Mouse (Mus musculus) neutrophil, adult 5-6 weeks (primary cell): ENCODE measurements around the gene Dcun1d4. TPM values are rescaled to one million over a fixed set of nuclear protein-coding genes. Genes with fewer than 3 reads are reported as not detected.
"Not testable (repeated sequence)": the region's sequence is repeated elsewhere in the genome, so short reads cannot be mapped to it uniquely, and the experiment has no call there.

ENCODE experiments used
- ATAC-seq: fragments of 151-379, 151-347 bp; 2 replicates; pipeline ENCODE4 v1.8.0; 2017; ENCODE audit warnings: mild to moderate bottlenecking, moderate TSS enrichment; ENCODE audit not compliant: insufficient number of reproducible peaks, poor library complexity, low FRiP score, severe bottlenecking; ENCODE audit errors: extremely low read depth
- total RNA-seq: library from RNA; stranded (forward); fragments of 200-1000 nt; gene quantifications from 2 replicates; pipeline ENCODE4 v1.2.3, GENCODE M21; 2017

Dcun1d4 gene
- total RNA-seq: 6.4 and 10.4 TPM in 2 replicates

DNA sequence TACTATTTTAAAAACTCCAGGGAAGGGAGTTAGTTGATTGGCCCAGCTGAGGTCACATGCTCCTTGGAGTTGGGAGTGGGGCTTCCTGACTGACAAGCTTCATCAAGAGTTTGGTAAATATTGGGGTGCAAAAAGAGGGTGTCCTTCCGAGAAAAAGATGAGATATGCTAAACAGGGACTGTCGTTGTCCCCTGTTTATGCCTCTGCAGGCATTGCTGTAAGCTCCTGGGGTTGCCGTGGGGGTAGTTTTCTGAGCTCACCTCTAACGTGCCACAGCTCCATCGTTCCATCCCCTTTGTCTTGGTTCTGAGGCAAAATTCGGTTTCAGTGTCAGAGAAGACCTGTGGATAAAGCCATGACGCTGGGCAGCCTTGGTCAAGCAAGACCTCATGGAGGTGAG is at the start of gene Dcun1d4:
Gene Dcun1d4, plus strand, starts transcription at position 301 of the 400 bp plus-strand sequence.
- no peak for ATAC-seq

GRCm38 (mm10) chr5:73431581-73431980 is 49.2 kb upstream of the Dcun1d4 start:
- ATAC-seq: no peak

- no peak for ATAC-seq
Measured at GRCm38 (mm10) chr5:73432805-73433204, 48.0 kb upstream of the Dcun1d4 start.

DNA sequence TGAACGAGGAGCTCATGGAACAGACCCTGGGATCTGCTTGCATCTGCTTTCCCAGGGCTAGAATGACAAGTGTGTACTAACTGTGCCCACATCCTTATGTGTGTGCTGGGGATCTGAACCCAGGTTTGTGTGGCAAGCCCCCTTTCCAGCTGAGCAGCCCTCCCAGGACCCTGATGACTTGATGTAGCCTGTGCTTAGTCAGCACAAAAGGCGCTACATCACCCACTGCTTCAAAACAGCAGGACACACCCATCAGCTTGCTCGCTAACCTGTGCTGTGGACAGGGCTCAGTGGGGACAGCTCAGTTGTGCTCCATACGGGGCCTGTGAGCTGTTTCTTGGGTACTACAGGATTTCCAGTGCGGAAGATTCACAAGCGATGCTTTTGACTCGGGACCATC is 46.0 kb upstream of the Dcun1d4 start:
- ATAC-seq: no peak

GRCm38 (mm10) chr5:73442176-73442575 is 38.6 kb upstream of the Dcun1d4 start:
- ATAC-seq: no peak

DNA sequence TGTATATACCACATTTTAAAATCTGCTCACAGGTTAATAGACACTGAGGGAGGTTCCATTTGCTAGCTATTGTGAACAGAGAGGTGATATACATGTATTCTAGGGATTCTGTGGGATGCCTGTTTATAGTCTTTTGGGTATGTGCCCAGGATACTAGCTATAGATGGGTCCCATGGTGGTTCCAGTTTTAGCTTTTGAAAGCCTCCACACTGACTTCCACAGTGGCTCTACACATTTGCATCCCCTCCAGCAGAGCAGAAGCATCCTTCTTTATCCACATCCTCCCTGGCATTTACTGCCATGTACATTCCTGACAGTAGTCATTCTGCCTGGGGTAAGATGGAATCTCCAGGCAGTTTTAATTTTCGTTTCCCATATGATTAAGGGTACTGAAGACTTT is 30.5 kb upstream of the Dcun1d4 start:
- no peak for ATAC-seq

DNA sequence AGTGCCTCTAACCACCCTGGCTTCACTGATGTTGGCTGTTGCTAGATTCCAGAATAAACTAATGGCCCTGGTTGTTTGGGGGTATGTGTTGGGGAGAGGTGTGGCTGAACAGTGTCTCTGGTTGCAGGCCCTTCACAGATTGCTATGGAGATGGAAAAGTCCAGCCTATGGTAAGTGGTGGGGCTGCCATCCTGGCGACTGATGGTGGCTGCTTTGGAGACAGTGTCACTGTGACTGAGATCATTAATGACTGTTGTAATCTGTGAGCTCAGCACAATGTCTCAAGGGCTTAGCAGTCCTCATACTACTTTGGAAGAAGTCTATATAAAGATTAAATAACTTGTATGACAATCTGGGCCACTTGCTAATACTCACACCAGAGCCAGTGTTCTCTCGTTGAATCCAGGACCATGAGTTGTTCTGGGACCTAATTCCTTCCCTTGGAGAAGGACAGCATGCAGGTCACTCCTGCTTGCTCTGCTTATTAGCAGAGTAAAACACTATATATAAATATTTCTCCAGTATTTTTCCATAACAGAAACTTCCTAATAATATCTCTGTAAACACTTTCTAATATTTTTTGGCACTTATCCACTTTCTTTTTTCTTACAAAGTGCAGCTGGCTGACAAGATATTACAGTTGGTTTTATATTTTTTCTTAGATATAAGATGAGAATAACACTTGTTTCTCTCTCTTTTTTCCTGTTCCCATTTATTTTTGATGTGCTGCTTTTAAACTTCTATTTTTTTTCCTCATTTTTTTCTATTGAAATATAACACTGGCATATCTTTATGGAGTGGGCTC is 26.1 kb upstream of the Dcun1d4 start:
- no peak for ATAC-seq

GRCm38 (mm10) chr5:73455307-73455687 is 25.5 kb upstream of the Dcun1d4 start:
- ATAC-seq: no peak

DNA sequence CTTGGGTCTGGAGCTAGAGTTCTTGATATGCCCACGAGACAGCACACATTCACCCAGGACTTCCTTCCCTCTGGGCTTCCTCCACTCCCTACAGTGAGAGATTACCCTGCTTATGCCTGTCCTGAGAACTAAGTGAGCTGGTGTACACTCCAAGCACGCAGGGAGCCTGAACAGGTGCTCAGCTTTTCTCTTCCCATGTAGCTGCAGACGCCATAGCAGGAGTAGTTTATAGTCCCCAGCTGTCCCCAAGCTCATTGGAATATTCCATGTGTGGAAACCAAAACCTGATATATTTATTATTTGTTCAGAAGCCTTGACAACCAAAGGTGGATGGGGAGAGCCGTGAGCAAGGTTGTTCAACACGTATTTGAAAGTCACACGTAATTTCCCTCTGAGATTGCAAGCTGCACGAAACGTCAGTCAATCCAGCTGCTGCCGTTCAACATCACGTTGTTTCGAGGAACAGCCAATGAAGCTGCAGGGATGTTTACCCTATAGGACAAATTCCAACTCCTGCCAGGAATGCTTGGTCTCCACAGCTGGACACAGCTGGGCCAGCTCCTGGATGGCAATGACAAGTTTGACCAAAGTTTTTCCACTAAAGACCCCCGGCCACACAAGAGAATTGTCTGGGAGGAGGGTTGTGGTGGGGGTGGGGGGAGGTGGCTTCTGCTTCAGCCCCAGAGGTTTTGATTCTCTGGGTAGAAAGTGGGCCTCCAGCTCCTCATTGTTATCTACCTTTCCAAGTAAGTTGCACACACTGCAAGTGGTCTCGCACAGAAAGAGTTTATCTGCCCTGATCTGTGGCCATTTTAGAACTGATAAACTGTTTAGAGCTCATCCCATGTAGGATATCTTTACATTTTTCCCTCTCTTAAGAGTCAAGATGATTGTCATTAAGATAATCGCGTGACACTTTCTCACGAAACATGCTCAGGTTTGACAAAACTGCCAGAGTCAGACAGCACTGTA is 12.1 kb upstream of the Dcun1d4 start:
- ATAC-seq: no peak

GRCm38 (mm10) chr5:73474412-73475405 is 6.1 kb upstream of the Dcun1d4 start:
- ATAC-seq: no peak

GRCm38 (mm10) chr5:73481401-73481800 is 601 bp downstream of the Dcun1d4 start:
- ATAC-seq: no peak

DNA sequence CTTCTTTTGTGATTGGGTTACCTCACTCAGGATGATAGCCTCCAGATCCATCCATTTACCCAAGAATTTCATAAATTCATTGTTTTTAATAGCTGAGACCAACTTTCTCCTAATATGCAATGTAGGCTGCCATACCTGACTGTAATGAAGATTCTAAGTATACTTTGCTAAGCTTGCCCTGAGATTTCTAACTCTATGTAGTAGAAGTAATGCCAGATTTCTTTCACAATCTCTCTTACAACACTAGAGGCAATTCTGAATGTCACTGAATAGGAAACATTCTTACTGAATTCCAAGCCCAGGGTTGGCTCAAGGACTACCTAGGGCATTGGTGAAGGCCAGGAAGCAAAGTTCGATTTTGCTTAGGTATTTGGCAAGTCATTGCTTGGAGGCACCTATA is 1.6 kb downstream of the Dcun1d4 start:
- ATAC-seq: not testable (repeated sequence)

DNA sequence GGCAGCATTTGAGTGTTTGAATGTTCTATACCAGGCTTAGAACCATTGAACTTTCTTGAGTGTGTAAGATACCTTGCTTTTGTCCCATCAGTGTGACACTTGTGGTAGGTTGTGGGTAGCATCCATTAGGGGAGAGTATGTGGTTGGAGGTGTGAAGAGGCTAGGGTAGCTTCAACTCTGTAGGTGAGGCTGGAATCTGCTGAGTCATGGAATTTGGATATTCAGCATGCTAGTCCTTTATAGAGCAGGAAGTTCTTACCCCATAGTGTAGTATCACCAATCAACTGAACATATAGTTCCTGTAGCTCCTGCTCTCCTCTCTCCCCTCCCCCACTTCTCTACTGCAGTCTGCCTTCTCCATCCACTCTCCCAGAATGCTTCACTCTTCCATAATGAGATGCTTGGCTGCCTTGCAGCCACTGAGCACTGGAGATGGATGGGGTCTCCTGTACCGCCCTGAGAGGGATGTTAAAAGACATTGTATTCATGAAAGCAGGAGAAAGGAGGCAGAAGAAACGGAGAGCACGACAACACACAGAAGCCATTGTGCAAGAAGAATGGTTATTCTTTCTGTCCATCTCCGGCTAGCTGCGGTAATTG is 3.3 kb downstream of the Dcun1d4 start:
- no peak for ATAC-seq

GRCm38 (mm10) chr5:73486451-73486850 is 5.7 kb downstream of the Dcun1d4 start:
- ATAC-seq: no peak

- no peak for ATAC-seq
Measured at GRCm38 (mm10) chr5:73489915-73490314, 9.1 kb downstream of the Dcun1d4 start.

DNA sequence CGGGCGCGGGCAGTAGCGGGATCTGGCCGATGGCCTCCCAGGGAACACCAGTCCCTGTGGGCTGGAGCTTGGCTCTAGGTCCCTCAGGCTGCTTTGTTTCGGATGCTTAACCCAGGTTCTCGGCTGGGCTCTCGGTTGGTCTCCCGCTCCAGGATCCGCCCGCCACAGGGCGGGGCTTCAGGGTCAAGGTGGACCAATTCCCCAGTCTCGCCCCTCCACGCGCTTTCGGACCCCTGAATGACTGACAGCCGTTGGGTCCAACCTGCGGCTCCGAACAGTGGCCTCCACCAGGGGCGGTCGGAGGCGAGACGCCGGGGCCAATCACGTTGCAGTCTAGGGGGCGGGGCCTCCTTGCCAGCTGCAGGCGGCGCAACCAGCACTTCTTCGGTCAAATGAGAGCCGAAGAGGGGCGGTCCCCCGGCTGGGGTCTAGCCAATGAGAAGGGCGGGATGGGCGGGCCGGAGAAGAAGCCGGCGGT is 9.8 kb downstream of the Dcun1d4 start:
- peak; percentile 94 for ATAC-seq

GRCm38 (mm10) chr5:73491074-73491836 is 10.5 kb downstream of the Dcun1d4 start:
- no peak for ATAC-seq
